Mouse (Mus musculus): ENCODE results near the gene Praf2. TPM values are rescaled to one million over a fixed set of nuclear protein-coding genes. Genes with fewer than 3 reads are reported as not detected.
A peak's percentile ranks its signal among the peaks of the same experiment; 100 is the strongest.

The Praf2 gene
- polyA plus RNA-seq (2014; fragmentation: Nextera tagmentation; extraction: Ambion mirVana) = 74.5 and 80.1 TPM in 2 replicates

GRCm38 (mm10) chrX:7728215-7728921 is at the start of gene Praf2:
Praf2 (plus strand) TSS chrX:7728439.
- ATAC-seq (ENCODE audit: low FRiP score, low TSS enrichment) = peak; percentile 95
- no peaks in the 10 kb centered on the region for H3K9me3 ChIP-seq (ENCODE audit: control insufficient read depth, low read length)
- WGBS = 21% methylated on average over 42 of the region's 42 CpGs

DNA sequence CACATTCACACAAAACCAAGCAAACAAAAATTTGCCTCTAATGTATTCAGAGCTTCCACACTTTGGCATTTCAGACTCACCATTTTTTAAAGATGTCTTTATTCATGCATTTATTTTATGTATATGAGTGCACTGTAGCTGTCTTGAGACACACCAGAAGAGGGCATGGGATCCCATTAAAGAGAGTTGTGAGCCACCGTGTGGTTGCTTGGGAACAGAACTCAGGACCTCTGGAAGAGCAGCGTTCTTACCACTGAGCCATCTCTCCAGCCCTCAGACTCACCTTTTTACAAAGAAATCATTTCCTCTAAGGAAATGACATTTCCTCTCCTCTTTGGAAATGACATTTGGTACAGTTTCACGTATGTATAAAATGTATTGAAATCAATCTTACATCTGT is 49.3 kb upstream of the Praf2 start:
- Histone ChIP-seq H3K4me3 (ENCODE audit: low read length) (no peak overlapping the region), H3K36me3 (ENCODE audit: control insufficient read depth, insufficient read depth, low read length) (no peaks in the 10 kb centered on the region), H3K27ac (ENCODE audit: low read depth, low read length) (no peak overlapping the region), H3K4me2 (replicated peaks; ENCODE audit: low read depth, low read length) (no peak overlapping the region), H3K27me3 (ENCODE audit: control insufficient read depth, insufficient read depth, low read length) (no peaks in the 10 kb centered on the region), H3K9ac (ENCODE audit: low read depth, low read length) (no peak overlapping the region), H3K9me3 (ENCODE audit: control insufficient read depth, low read length) (no peaks in the 10 kb centered on the region), H3K4me1 (ENCODE audit: control insufficient read depth, insufficient read depth, low read length) (no peaks in the 10 kb centered on the region)
- WGBS = 63% methylated on average over 3 of the region's 3 CpGs
- no peak for ATAC-seq (ENCODE audit: low FRiP score, low TSS enrichment)

More at GRCm38 (mm10) chrX:7728215-7728921, at the start of gene Praf2:
- Histone ChIP-seq H3K4me2 (replicated peaks; ENCODE audit: low read depth, low read length) (peak within 1 kb of the TSS; percentile 39), H3K4me3 (ENCODE audit: low read length) (peak within 1 kb of the TSS; percentile 48), H3K27me3 (ENCODE audit: control insufficient read depth, insufficient read depth, low read length) (no peaks in the 10 kb centered on the region), H3K9ac (ENCODE audit: low read depth, low read length) (peak within 1 kb of the TSS; percentile 51), H3K27ac (ENCODE audit: low read depth, low read length) (peak within 1 kb of the TSS; percentile 59), H3K4me1 (ENCODE audit: control insufficient read depth, insufficient read depth, low read length) (no peaks in the 10 kb centered on the region; the same call in 1 of the 2 replicates), H3K36me3 (ENCODE audit: control insufficient read depth, insufficient read depth, low read length) (no peaks in the 10 kb centered on the region; the same call in 1 of the 2 replicates)

DNA sequence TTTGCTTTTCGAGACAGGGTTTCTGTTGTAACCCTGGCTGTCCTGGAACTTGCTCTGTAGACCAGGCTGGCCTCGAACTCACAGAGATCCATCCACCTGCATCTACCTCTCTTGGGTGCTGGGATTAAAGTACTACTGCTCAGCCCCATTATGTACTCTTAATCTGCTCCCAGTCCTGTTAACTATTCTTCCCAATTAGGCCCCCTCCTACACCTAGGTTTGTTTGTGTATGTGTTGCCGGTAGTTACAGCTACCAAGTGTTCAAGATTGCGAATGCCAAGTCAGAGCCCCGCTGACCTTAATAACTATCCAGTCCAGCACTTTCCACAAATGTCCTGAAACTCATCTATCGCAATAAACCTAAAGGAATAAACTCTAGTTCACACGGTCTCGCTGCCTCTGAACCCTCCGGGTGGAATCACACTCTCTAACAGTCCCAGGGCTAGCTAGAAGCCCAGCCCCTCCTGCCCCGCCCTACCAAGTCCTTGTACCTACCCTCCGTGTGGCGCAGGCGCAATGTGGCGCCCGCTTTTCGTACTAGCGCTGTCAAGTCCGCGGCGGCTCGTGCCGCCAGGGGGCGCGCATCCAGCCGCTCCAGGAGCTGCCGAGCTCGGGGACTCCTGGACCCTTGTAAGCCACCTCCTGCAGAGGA is 48.7 kb upstream of the Praf2 start:
- Histone ChIP-seq H3K27me3 (ENCODE audit: control insufficient read depth, insufficient read depth, low read length) (no peaks in the 10 kb centered on the region), H3K4me2 (replicated peaks; ENCODE audit: low read depth, low read length) (peak overlapping the region; percentile 40), H3K9ac (ENCODE audit: low read depth, low read length) (no peak overlapping the region), H3K9me3 (ENCODE audit: control insufficient read depth, low read length) (no peaks in the 10 kb centered on the region), H3K27ac (ENCODE audit: low read depth, low read length) (no peak overlapping the region), H3K4me1 (ENCODE audit: control insufficient read depth, insufficient read depth, low read length) (no peaks in the 10 kb centered on the region), H3K36me3 (ENCODE audit: control insufficient read depth, insufficient read depth, low read length) (no peaks in the 10 kb centered on the region), H3K4me3 (ENCODE audit: low read length) (peak overlapping the region; percentile 28; the same call in 1 of the 2 replicates)
- 21% methylated on average over 27 of the region's 27 CpGs for WGBS
- ATAC-seq (ENCODE audit: low FRiP score, low TSS enrichment) = peak; percentile 95

- H3K4me2 ChIP-seq (replicated peaks; ENCODE audit: low read depth, low read length) = peak overlapping the region; percentile 40
These were observed 48.2 kb upstream of the Praf2 start for GRCm38 (mm10) chrX:7680057-7680412.

GRCm38 (mm10) chrX:7680864-7681263 is 47.4 kb upstream of the Praf2 start, which contains the start of gene Magix:
Magix (minus strand) TSS chrX:7681251.
- H3K36me3 ChIP-seq (ENCODE audit: control insufficient read depth, insufficient read depth, low read length) = no peaks in the 10 kb centered on the region
- no peak within 1 kb of the TSS for H3K27ac ChIP-seq (ENCODE audit: low read depth, low read length)
- H3K27me3 ChIP-seq (ENCODE audit: control insufficient read depth, insufficient read depth, low read length) = no peaks in the 10 kb centered on the region
- no peak for ATAC-seq (ENCODE audit: low FRiP score, low TSS enrichment)
- WGBS = 70% methylated on average over 14 of the region's 14 CpGs
- H3K4me1 ChIP-seq (ENCODE audit: control insufficient read depth, insufficient read depth, low read length) = no peaks in the 10 kb centered on the region
- no peaks in the 10 kb centered on the region for H3K9me3 ChIP-seq (ENCODE audit: control insufficient read depth, low read length)
- no peak within 1 kb of the TSS for H3K9ac ChIP-seq (ENCODE audit: low read depth, low read length)
- peak within 1 kb of the TSS; percentile 40 for H3K4me2 ChIP-seq (replicated peaks; ENCODE audit: low read depth, low read length)
- peak within 1 kb of the TSS; percentile 28; the same call in 1 of the 2 replicates for H3K4me3 ChIP-seq (ENCODE audit: low read length)

More at GRCm38 (mm10) chrX:7680057-7680412, 48.2 kb upstream of the Praf2 start:
- Histone ChIP-seq H3K9me3 (ENCODE audit: control insufficient read depth, low read length) (no peaks in the 10 kb centered on the region), H3K36me3 (ENCODE audit: control insufficient read depth, insufficient read depth, low read length) (no peaks in the 10 kb centered on the region), H3K4me3 (ENCODE audit: low read length) (peak overlapping the region; percentile 28; the same call in 1 of the 2 replicates), H3K27me3 (ENCODE audit: control insufficient read depth, insufficient read depth, low read length) (no peaks in the 10 kb centered on the region), H3K4me1 (ENCODE audit: control insufficient read depth, insufficient read depth, low read length) (no peaks in the 10 kb centered on the region), H3K27ac (ENCODE audit: low read depth, low read length) (no peak overlapping the region), H3K9ac (ENCODE audit: low read depth, low read length) (no peak overlapping the region)
- WGBS = 22% methylated on average over 12 of the region's 12 CpGs
- peak; percentile 25; the same call in 1 of the 2 replicates for ATAC-seq (ENCODE audit: low FRiP score, low TSS enrichment)

- H3K4me3 ChIP-seq (ENCODE audit: low read length) = no peak overlapping the region
- H3K36me3 ChIP-seq (ENCODE audit: control insufficient read depth, insufficient read depth, low read length) = no peaks in the 10 kb centered on the region
- ATAC-seq (ENCODE audit: low FRiP score, low TSS enrichment) = no peak
These were observed 39.9 kb upstream of the Praf2 start for GRCm38 (mm10) chrX:7688321-7688720.

GRCm38 (mm10) chrX:7690486-7690885 is 37.8 kb upstream of the Praf2 start:
- 55% methylated on average over 3 of the region's 3 CpGs for WGBS
- H3K27ac ChIP-seq (ENCODE audit: low read depth, low read length) = no peak overlapping the region
- H3K4me3 ChIP-seq (ENCODE audit: low read length) = no peak overlapping the region
- no peaks in the 10 kb centered on the region for H3K36me3 ChIP-seq (ENCODE audit: control insufficient read depth, insufficient read depth, low read length)
- H3K9ac ChIP-seq (ENCODE audit: low read depth, low read length) = no peak overlapping the region
- no peak for ATAC-seq (ENCODE audit: low FRiP score, low TSS enrichment)
- H3K4me2 ChIP-seq (replicated peaks; ENCODE audit: low read depth, low read length) = no peak overlapping the region
- no peaks in the 10 kb centered on the region for H3K4me1 ChIP-seq (ENCODE audit: control insufficient read depth, insufficient read depth, low read length)
- no peaks in the 10 kb centered on the region for H3K27me3 ChIP-seq (ENCODE audit: control insufficient read depth, insufficient read depth, low read length)
- H3K9me3 ChIP-seq (ENCODE audit: control insufficient read depth, low read length) = no peaks in the 10 kb centered on the region

More at GRCm38 (mm10) chrX:7688321-7688720, 39.9 kb upstream of the Praf2 start:
- no peaks in the 10 kb centered on the region for H3K27me3 ChIP-seq (ENCODE audit: control insufficient read depth, insufficient read depth, low read length)
- H3K9me3 ChIP-seq (ENCODE audit: control insufficient read depth, low read length) = no peaks in the 10 kb centered on the region
- no peak overlapping the region for H3K4me2 ChIP-seq (replicated peaks; ENCODE audit: low read depth, low read length)
- no peak overlapping the region for H3K27ac ChIP-seq (ENCODE audit: low read depth, low read length)
- no peaks in the 10 kb centered on the region for H3K4me1 ChIP-seq (ENCODE audit: control insufficient read depth, insufficient read depth, low read length)
- 95% methylated on average over 2 of the region's 2 CpGs for WGBS
- H3K9ac ChIP-seq (ENCODE audit: low read depth, low read length) = no peak overlapping the region

DNA sequence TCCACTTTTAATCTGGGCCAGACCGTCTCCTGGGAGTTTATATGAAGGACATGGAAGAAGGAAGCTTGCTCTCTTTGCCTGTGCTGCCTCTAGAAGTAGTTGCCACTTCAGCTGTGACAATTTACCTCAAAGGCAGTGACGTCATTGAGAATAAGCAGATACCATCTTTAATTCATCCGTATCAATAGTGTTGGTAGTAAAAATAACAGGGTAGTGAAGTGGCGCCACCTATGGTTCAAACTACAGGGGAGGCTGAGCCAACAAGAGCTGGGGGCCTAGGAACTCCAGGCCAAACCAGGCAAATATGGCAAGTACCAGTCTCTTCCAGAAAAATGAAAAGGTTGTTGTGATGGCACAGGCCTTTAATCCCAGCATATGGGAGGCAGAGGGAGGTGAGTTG is 35.4 kb upstream of the Praf2 start:
- Histone ChIP-seq H3K9me3 (ENCODE audit: control insufficient read depth, low read length) (no peaks in the 10 kb centered on the region), H3K27ac (ENCODE audit: low read depth, low read length) (no peak overlapping the region), H3K9ac (ENCODE audit: low read depth, low read length) (no peak overlapping the region), H3K36me3 (ENCODE audit: control insufficient read depth, insufficient read depth, low read length) (no peaks in the 10 kb centered on the region), H3K27me3 (ENCODE audit: control insufficient read depth, insufficient read depth, low read length) (no peaks in the 10 kb centered on the region), H3K4me3 (ENCODE audit: low read length) (no peak overlapping the region), H3K4me1 (ENCODE audit: control insufficient read depth, insufficient read depth, low read length) (no peaks in the 10 kb centered on the region), H3K4me2 (replicated peaks; ENCODE audit: low read depth, low read length) (no peak overlapping the region)
- no peak for ATAC-seq (ENCODE audit: low FRiP score, low TSS enrichment)
- WGBS = 43% methylated on average over 4 of the region's 4 CpGs

- H3K9me3 ChIP-seq (ENCODE audit: control insufficient read depth, low read length) = no peaks in the 10 kb centered on the region
- H3K4me1 ChIP-seq (ENCODE audit: control insufficient read depth, insufficient read depth, low read length) = no peaks in the 10 kb centered on the region
- H3K27ac ChIP-seq (ENCODE audit: low read depth, low read length) = no peak overlapping the region
- H3K4me2 ChIP-seq (replicated peaks; ENCODE audit: low read depth, low read length) = peak overlapping the region; percentile 30; the same call in 1 of the 2 replicates
- H3K27me3 ChIP-seq (ENCODE audit: control insufficient read depth, insufficient read depth, low read length) = no peaks in the 10 kb centered on the region
- peaks cover 8% of the 10 kb centered on the region; the same call in 1 of the 2 replicates for H3K36me3 ChIP-seq (ENCODE audit: control insufficient read depth, insufficient read depth, low read length)
- H3K4me3 ChIP-seq (ENCODE audit: low read length) = peak overlapping the region; percentile 61; the same call in 1 of the 2 replicates
- no peak overlapping the region for H3K9ac ChIP-seq (ENCODE audit: low read depth, low read length)
- WGBS = 35% methylated on average over 6 of the region's 6 CpGs
- no peak; the same call in 1 of the 2 replicates for ATAC-seq (ENCODE audit: low FRiP score, low TSS enrichment)
These were observed 31.7 kb upstream of the Praf2 start for GRCm38 (mm10) chrX:7696520-7696919.
